Mouse (Mus musculus) MEL (cell line): ENCODE results near the gene Cecr2. TPM values are rescaled to one million over a fixed set of nuclear protein-coding genes. Genes with fewer than 3 reads are reported as not detected.
"Not testable (repeated sequence)": the region's sequence is repeated elsewhere in the genome, so short reads cannot be mapped to it uniquely, and the experiment has no call there.

Source experiments
- DNase-seq: peaks from one replicate; pipeline ENCODE4 v3.0.0; 2011; ENCODE audit warnings: low read depth, low spot score
- H3K27ac ChIP-seq: 2 replicates; pipeline ENCODE4 v1.5.1; 2012; ENCODE audit warnings: low read depth, mild to moderate bottlenecking, control low read depth, low read length, moderate library complexity; ENCODE audit not compliant: control insufficient read depth
- H3K27me3 ChIP-seq, 2 experiments: fragments of 150-350 bp in 1 of 2; sonication (generic) in 1 of 2; 2 replicates each; pipeline ENCODE4 v1.6.1; 2012; ENCODE audit warnings: low read length in 2 of 2, mild to moderate bottlenecking in 2 of 2, improper control_type of control experiment in 1 of 2, moderate library complexity in 1 of 2; ENCODE audit not compliant: insufficient read depth in 2 of 2, control insufficient read depth in 1 of 2
- H3K36me3 ChIP-seq, 2 experiments: 2 replicates each; pipeline ENCODE4 v1.6.1; 2012 to 2014; ENCODE audit warnings: low read length in 2 of 2, improper control_type of control experiment in 1 of 2, inconsistent platforms in 1 of 2, mild to moderate bottlenecking in 1 of 2; ENCODE audit not compliant: insufficient read depth in 2 of 2, control insufficient read depth in 1 of 2
- H3K4me1 ChIP-seq, 2 experiments: fragments of 150-350 bp in 1 of 2; sonication (generic) in 1 of 2; 2 replicates each; pipeline ENCODE4 v1.6.1; 2012; ENCODE audit warnings: low read length in 2 of 2, improper control_type of control experiment in 1 of 2, mild to moderate bottlenecking in 1 of 2; ENCODE audit not compliant: insufficient read depth in 2 of 2, control insufficient read depth in 1 of 2
- H3K4me3 ChIP-seq, 2 experiments: fragments of 150-350 bp in 1 of 2; sonication (generic) in 1 of 2; 2 replicates each; pipeline ENCODE4 v1.5.1; 2012; ENCODE audit warnings: low read depth in 2 of 2, low read length in 2 of 2, mild to moderate bottlenecking in 2 of 2, moderate library complexity in 2 of 2, control low read depth in 1 of 2, improper control_type of control experiment in 1 of 2; ENCODE audit not compliant: control insufficient read depth in 1 of 2, insufficient read depth in 1 of 2
- H3K79me2 ChIP-seq: 2 replicates; pipeline ENCODE4 v1.6.1; 2012; ENCODE audit warnings: mild to moderate bottlenecking, low read length, moderate library complexity; ENCODE audit not compliant: control insufficient read depth, poor library complexity, insufficient read depth
- H3K9ac ChIP-seq: 2 replicates; pipeline ENCODE4 v1.6.1; 2012; ENCODE audit warnings: low read depth, mild to moderate bottlenecking, control low read depth, low read length, moderate library complexity; ENCODE audit not compliant: control insufficient read depth, poor library complexity, severe bottlenecking
- H3K9me3 ChIP-seq: fragments of 150-350 bp; sonication (generic); replicated peaks from 2 replicates; pipeline ENCODE4 v1.6.1; 2012; ENCODE audit warnings: mild to moderate bottlenecking, low read length, improper control_type of control experiment, moderate library complexity; ENCODE audit not compliant: insufficient read depth
- CHD2 ChIP-seq: IDR thresholded peaks from 2 replicates; pipeline ENCODE4 v1.6.1; 2011; ENCODE audit warnings: low read length, improper control_type of control experiment
- CTCF ChIP-seq, 3 experiments: IDR thresholded peaks in 2 of 3; conservative IDR thresholded peaks in 1 of 3; 2 replicates each; pipeline ENCODE4 v1.5.1; 2011 to 2012; ENCODE audit warnings: low read length in 3 of 3, low read depth in 2 of 3, mild to moderate bottlenecking in 2 of 3, improper control_type of control experiment in 1 of 3, inconsistent platforms in 1 of 3, mixed read lengths in 1 of 3, moderate library complexity in 1 of 3; ENCODE audit not compliant: control insufficient read depth in 1 of 3, insufficient read depth in 1 of 3, poor library complexity in 1 of 3, severe bottlenecking in 1 of 3
- ETS1 ChIP-seq: IDR thresholded peaks from 2 replicates; pipeline ENCODE4 v1.6.1; 2012; ENCODE audit warnings: low read depth, mild to moderate bottlenecking, inconsistent platforms, low read length, improper control_type of control experiment, moderate library complexity
- JUND ChIP-seq: IDR thresholded peaks from 2 replicates; pipeline ENCODE4 v1.6.1; 2011; ENCODE audit warnings: low read depth, mild to moderate bottlenecking, improper control_type of control experiment, low read length
- MXI1 ChIP-seq: IDR thresholded peaks from 2 replicates; pipeline ENCODE4 v1.6.1; 2011; ENCODE audit warnings: mild to moderate bottlenecking, low read depth, low read length, improper control_type of control experiment
- MYB ChIP-seq: IDR thresholded peaks from 2 replicates; pipeline ENCODE4 v1.6.1; 2011; ENCODE audit warnings: mild to moderate bottlenecking, low read depth, low read length, improper control_type of control experiment
- NELFE ChIP-seq: IDR thresholded peaks from 2 replicates; pipeline ENCODE4 v1.6.1; 2011; ENCODE audit warnings: low read depth, low read length, improper control_type of control experiment
- POLR2AphosphoS2 ChIP-seq: IDR thresholded peaks from 2 replicates; pipeline ENCODE4 v1.6.1; 2011; ENCODE audit warnings: low read length, improper control_type of control experiment
- POLR2AphosphoS5 ChIP-seq: IDR thresholded peaks from 2 replicates; pipeline ENCODE4 v1.6.1; 2012; ENCODE audit warnings: low read depth, borderline replicate concordance, mild to moderate bottlenecking, inconsistent platforms, low read length, moderate library complexity, mixed read lengths
- RAD21 ChIP-seq: IDR thresholded peaks from 2 replicates; pipeline ENCODE4 v1.6.1; 2011; ENCODE audit warnings: mild to moderate bottlenecking, low read depth, low read length, improper control_type of control experiment
- RCOR1 ChIP-seq: IDR thresholded peaks from 2 replicates; pipeline ENCODE4 v1.6.1; 2012; ENCODE audit warnings: low read depth, mild to moderate bottlenecking, inconsistent platforms, low read length, improper control_type of control experiment
- SMC3 ChIP-seq: IDR thresholded peaks from 2 replicates; pipeline ENCODE4 v1.6.1; 2011; ENCODE audit warnings: low read depth, low read length, improper control_type of control experiment
- UBTF ChIP-seq: IDR thresholded peaks from 2 replicates; pipeline ENCODE4 v1.6.1; 2012; ENCODE audit warnings: low read depth, mild to moderate bottlenecking, inconsistent platforms, low read length, improper control_type of control experiment, moderate library complexity, borderline replicate concordance; ENCODE audit not compliant: insufficient read depth
- USF1 ChIP-seq: IDR thresholded peaks from 2 replicates; pipeline ENCODE4 v1.6.1; 2014; ENCODE audit warnings: low read depth, mild to moderate bottlenecking, inconsistent platforms, low read length, improper control_type of control experiment, moderate library complexity
- ZC3H11A ChIP-seq: IDR thresholded peaks from 2 replicates; pipeline ENCODE4 v1.6.1; 2012; ENCODE audit warnings: low read depth, mild to moderate bottlenecking, inconsistent platforms, low read length, improper control_type of control experiment
- ZKSCAN1 ChIP-seq: IDR thresholded peaks from 2 replicates; pipeline ENCODE4 v1.6.1; 2012; ENCODE audit warnings: low read depth, mild to moderate bottlenecking, inconsistent platforms, low read length, improper control_type of control experiment, moderate library complexity
- ZMIZ1 ChIP-seq: IDR thresholded peaks from 2 replicates; pipeline ENCODE4 v1.6.1; 2012; ENCODE audit warnings: low read depth, mild to moderate bottlenecking, inconsistent platforms, low read length, improper control_type of control experiment, moderate library complexity
- ZNF384 ChIP-seq: IDR thresholded peaks from 2 replicates; pipeline ENCODE4 v1.6.1; 2012; ENCODE audit warnings: low read depth, mild to moderate bottlenecking, inconsistent platforms, low read length, improper control_type of control experiment
- polyA plus RNA-seq, 2 experiments: library from polyadenylated mRNA; stranded (reverse) in 1 of 2; unstranded in 1 of 2; fragments of >175 nt in 1 of 2; fragments of >200 nt in 1 of 2; gene quantifications; 2 replicates each; pipeline versions ENCODE4 v1.2.1 to v1.2.4; 2012; ENCODE audit warnings: low replicate concordance in 2 of 2, low read depth in 1 of 2; ENCODE audit not compliant: insufficient read length in 2 of 2, insufficient read depth in 1 of 2, missing spikeins in 1 of 2
- total RNA-seq: library from RNA; depleted of rRNA; stranded (reverse); fragments of 300-350 nt; gene quantifications from 2 replicates; pipeline ENCODE4 v1.2.3, GENCODE M21; 2012

Gene Cecr2
- total and polyA plus RNA-seq, 3 experiments: 4.0 to 8.7 TPM; not detected in 1

GRCm38 (mm10) chr6:120811999-120812398 lies 145.8 kb downstream of the Cecr2 start:
- not testable (repeated sequence) for H3K9ac ChIP-seq, H3K79me2 ChIP-seq, H3K27ac ChIP-seq, H3K9me3 ChIP-seq, H3K4me1 ChIP-seq, H3K4me3 ChIP-seq, H3K27me3 ChIP-seq
- H3K36me3 ChIP-seq: peaks cover 0 to 20% of the 10 kb centered on the region in 2 experiments; a peak in 2 of 4 replicates
- peak; percentile 16 for DNase-seq
- peak; percentile 26; the same call in 1 of the 2 replicates for TF ChIP-seq ZNF384

GRCm38 (mm10) chr6:120819294-120819693 lies 153.1 kb downstream of the Cecr2 start:
- TF ChIP-seq ZKSCAN1 (no peak), CTCF (IDR thresholded peaks at IDR 0.05 in 2 of 3, conservative IDR thresholded peaks at IDR 0.05 in 1 of 3; ENCODE audit: control insufficient read depth in 1 of 3, insufficient read depth in 1 of 3, low read depth in 2 of 3, low read length in 3 of 3, poor library complexity in 1 of 3, severe bottlenecking in 1 of 3) (no peak), USF1 (no peak), NELFE (no peak), SMC3 (no peak), JUND (no peak), ETS1 (no peak), RAD21 (no peak), ZNF384 (no peak), ZC3H11A (no peak), UBTF (no peak), RCOR1 (no peak), POLR2AphosphoS5 (no peak), CHD2 (no peak), POLR2AphosphoS2 (no peak), MYB (no peak), MXI1 (no peak), ZMIZ1 (no peak)
- TF ChIP-seq, all 39 proteins: peak for 0
- Histone ChIP-seq H3K27ac (no peak overlapping the region), H3K9ac (no peak overlapping the region)

More at GRCm38 (mm10) chr6:120819294-120819693, 153.1 kb downstream of the Cecr2 start:
- DNase-seq: no peak
- peaks cover 13 to 16% of the 10 kb centered on the region in 2 experiments for H3K4me1 ChIP-seq
- H3K4me3 ChIP-seq: no peak overlapping the region
- H3K9me3 ChIP-seq: no peaks in the 10 kb centered on the region
- peaks cover 15 to 18% of the 10 kb centered on the region in 2 experiments for H3K36me3 ChIP-seq
- H3K79me2 ChIP-seq: peaks cover 38% of the 10 kb centered on the region
- H3K27me3 ChIP-seq: no peaks in the 10 kb centered on the region
